18 mouse cellular contexts compared by ENCODE assay signal in genomic region chr1:94790604-94791003, GRCm38 (mm10).
DNase-seq lines count a peak whose midpoint lies in the region; ATAC-seq and TF ChIP-seq lines count a peak whose summit lies in the region.
"Had no signal": no experiment of that assay in that cellular context is flagged by ENCODE, and none has a peak within 500 bp of the region (broad histone marks: within the 10 kb centered on the region; RNA-seq: fewer than 3 reads in every experiment).

No protein-coding gene starts in this region.

- peak; percentile 24 for DNase-seq in 416B (ENCODE audit: low read depth)
- peak; percentile 49 for DNase-seq in brain, embryonic 14.5 days (ENCODE audit: low read depth)
- DNase-seq in kidney, postnatal 4 days: no peak
- DNase-seq in thymus, postnatal 14 days: no peak
- DNase-seq: cerebellum, adult 9-10 months; gastrocnemius, adult 2 months; kidney, adult 11 months; lung, embryonic 14.5 days; thymus, adult 18-20 months had no signal

- H3K27ac ChIP-seq in hindbrain, embryonic 13.5 days: no peak overlapping the region
- H3K27ac ChIP-seq in hindbrain, embryonic 12.5 days: no peak overlapping the region
- no peak overlapping the region for H3K27ac ChIP-seq in limb, embryonic 13.5 days
- H3K27ac ChIP-seq: gastrocnemius, adult 2 months; kidney, postnatal 0 days; left cerebral cortex, adult 2 months; limb, embryonic 15.5 days; macrophage had no signal

- 0 out of 2 replicates have a peak, but pooled peaks cover 9% of the 10 kb centered on the region for H3K4me1 ChIP-seq in hindbrain, embryonic 13.5 days (replicated peaks)
- H3K4me1 ChIP-seq in hindbrain, embryonic 12.5 days: no peaks in the 10 kb centered on the region
- no peaks in the 10 kb centered on the region for H3K4me1 ChIP-seq in limb, embryonic 13.5 days
- H3K4me1 ChIP-seq: heart, embryonic 12.5 days; limb, embryonic 15.5 days had no signal

- no peaks in the 10 kb centered on the region for H3K27me3 ChIP-seq in hindbrain, embryonic 13.5 days
- no peaks in the 10 kb centered on the region for H3K27me3 ChIP-seq in hindbrain, embryonic 12.5 days
- H3K27me3 ChIP-seq in limb, embryonic 13.5 days: no peaks in the 10 kb centered on the region
- H3K27me3 ChIP-seq: heart, embryonic 12.5 days; limb, embryonic 15.5 days had no signal

- no peak overlapping the region for H3K4me3 ChIP-seq in hindbrain, embryonic 13.5 days
- no peak overlapping the region for H3K4me3 ChIP-seq in hindbrain, embryonic 12.5 days
- H3K4me3 ChIP-seq in limb, embryonic 13.5 days: no peak overlapping the region
- H3K4me3 ChIP-seq: erythroblast, embryonic 14.5 days; gastrocnemius, adult 2 months; heart, embryonic 12.5 days; left cerebral cortex, adult 2 months; limb, embryonic 15.5 days had no signal

- no peak for ATAC-seq in hindbrain, embryonic 13.5 days (ENCODE audit: low FRiP score)
- ATAC-seq in hindbrain, embryonic 12.5 days (ENCODE audit: low FRiP score): no peak
- 0 out of 2 replicates have a peak, but pooled peaks have one; percentile 54 for ATAC-seq in limb, embryonic 13.5 days (ENCODE audit: low FRiP score, low read depth)

- no peak overlapping the region for H3K9ac ChIP-seq in hindbrain, embryonic 13.5 days
- no peak overlapping the region for H3K9ac ChIP-seq in hindbrain, embryonic 12.5 days
- H3K9ac ChIP-seq in limb, embryonic 13.5 days: no peak overlapping the region
- H3K9ac ChIP-seq: heart, embryonic 12.5 days; limb, embryonic 15.5 days; lung, embryonic 14.5 days had no signal

- no peak for TF ChIP-seq CTCF in brain, embryonic 14.5 days (IDR thresholded peaks at IDR 0.05; ENCODE audit: borderline replicate concordance, extremely low read depth, insufficient read depth, insufficient read length)

- H3K9me3 ChIP-seq in hindbrain, embryonic 13.5 days: no peaks in the 10 kb centered on the region
- no peaks in the 10 kb centered on the region for H3K9me3 ChIP-seq in hindbrain, embryonic 12.5 days (replicated peaks)
- H3K9me3 ChIP-seq in limb, embryonic 13.5 days: no peaks in the 10 kb centered on the region
- H3K9me3 ChIP-seq: heart, embryonic 12.5 days; limb, embryonic 15.5 days had no signal

- peak overlapping the region; percentile 10; the same call in 1 of the 2 replicates for H3K4me2 ChIP-seq in hindbrain, embryonic 13.5 days
- no peak overlapping the region for H3K4me2 ChIP-seq in hindbrain, embryonic 12.5 days (replicated peaks)
- peak overlapping the region; percentile 10 for H3K4me2 ChIP-seq in limb, embryonic 13.5 days (replicated peaks)
- H3K4me2 ChIP-seq: heart, embryonic 12.5 days; limb, embryonic 15.5 days; lung, embryonic 14.5 days had no signal

- WGBS in hindbrain, embryonic 13.5 days: 46% methylated on average over 7 of the region's 7 CpGs
- WGBS in hindbrain, embryonic 12.5 days: 45% methylated on average over 7 of the region's 7 CpGs
- 37% methylated on average over 7 of the region's 7 CpGs for WGBS in limb, embryonic 13.5 days

- H3K36me3 ChIP-seq in hindbrain, embryonic 13.5 days: no peaks in the 10 kb centered on the region
- no peaks in the 10 kb centered on the region for H3K36me3 ChIP-seq in hindbrain, embryonic 12.5 days
- H3K36me3 ChIP-seq in limb, embryonic 13.5 days: no peaks in the 10 kb centered on the region
- H3K36me3 ChIP-seq: heart, embryonic 12.5 days; limb, embryonic 15.5 days had no signal

- TF ChIP-seq POLR2A in brain, embryonic 14.5 days (IDR thresholded peaks at IDR 0.05; ENCODE audit: borderline replicate concordance, extremely low read depth, insufficient read depth, insufficient read length, poor library complexity, severe bottlenecking): no peak

Comparison
In these comparisons a context has a peak if more than half of its experiments do, and no peak if none do; other contexts are left out.
1. DNase-seq: peak in 416B (single experiment) and brain, embryonic 14.5 days (single experiment); none in kidney, postnatal 4 days (0 of 2) and thymus, postnatal 14 days (single experiment).